Mouse (Mus musculus) WW6 (cell line): ENCODE results near the gene Gm49366.
"Not testable (repeated sequence)": the region's sequence is repeated elsewhere in the genome, so short reads cannot be mapped to it uniquely, and the experiment has no call there.

ENCODE experiments used
- DNase-seq: peaks from one replicate; pipeline ENCODE4 v3.0.0-alpha.2; 2013; ENCODE audit warnings: low read depth, low spot score

The Gm49366 gene

DNA sequence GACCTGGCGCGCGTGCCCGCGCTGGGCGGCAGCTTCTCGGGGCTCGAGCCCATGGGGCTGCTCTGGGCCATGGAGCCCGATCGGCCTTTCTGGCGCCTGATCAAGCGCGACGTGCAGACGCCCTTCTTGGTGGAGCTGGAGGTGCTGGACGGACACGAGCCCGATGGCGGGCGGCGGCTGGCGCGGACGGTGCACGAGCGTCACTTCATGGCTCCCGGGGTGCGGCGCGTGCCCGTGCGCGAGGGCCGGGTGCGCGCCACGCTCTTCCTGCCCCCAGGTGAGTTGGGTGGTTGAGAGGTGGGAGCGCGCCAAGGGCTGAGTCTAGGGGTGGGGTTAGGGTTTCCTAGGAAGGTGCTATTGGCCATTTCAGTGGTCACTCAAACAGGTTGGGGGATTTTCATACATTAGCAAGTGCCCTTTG is at the start of gene Gm49366:
Gene Gm49366 (plus strand): TSS at position 245 of the 421 bp plus-strand sequence.
- not testable (repeated sequence) for DNase-seq

DNA sequence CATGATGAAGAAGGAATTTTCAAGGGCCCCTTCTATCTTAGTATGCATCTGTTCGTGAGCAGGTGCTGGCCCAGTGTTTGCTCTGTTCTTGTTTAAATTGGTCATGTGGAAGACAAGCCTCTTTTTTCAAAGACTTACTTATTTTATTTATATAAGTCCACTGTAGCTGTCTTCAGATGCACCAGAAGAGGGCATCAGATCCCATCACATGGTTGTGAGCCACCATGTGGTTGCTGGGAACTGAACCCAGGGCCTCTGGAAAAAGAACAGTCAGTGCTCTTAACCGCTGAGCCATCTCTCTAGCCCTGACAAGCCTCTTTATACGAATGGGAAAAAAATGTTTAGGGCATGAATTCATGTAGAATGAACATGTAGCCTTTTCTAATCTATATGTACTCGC is 49.4 kb upstream of the Gm49366 start:
- DNase-seq = no peak

DNA sequence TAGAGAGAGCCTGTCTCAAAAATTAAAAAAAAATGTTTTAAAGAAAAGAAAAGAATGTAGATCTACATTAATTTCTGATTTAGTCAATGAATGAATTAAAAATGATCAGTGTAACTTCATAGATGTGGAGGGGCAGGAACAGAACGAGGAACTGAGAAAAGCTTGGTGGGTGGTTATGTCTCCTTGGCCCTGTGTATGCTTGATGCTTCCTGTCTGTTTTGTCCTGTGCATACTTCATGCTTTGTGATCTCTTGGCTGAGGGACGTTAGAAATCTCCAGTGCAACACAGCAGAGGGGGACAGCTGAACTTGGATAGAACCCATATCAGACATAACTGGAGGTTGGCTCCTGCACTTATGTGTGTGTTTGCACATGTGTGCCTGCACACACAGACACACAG is 41.5 kb upstream of the Gm49366 start:
- DNase-seq = no peak

DNA sequence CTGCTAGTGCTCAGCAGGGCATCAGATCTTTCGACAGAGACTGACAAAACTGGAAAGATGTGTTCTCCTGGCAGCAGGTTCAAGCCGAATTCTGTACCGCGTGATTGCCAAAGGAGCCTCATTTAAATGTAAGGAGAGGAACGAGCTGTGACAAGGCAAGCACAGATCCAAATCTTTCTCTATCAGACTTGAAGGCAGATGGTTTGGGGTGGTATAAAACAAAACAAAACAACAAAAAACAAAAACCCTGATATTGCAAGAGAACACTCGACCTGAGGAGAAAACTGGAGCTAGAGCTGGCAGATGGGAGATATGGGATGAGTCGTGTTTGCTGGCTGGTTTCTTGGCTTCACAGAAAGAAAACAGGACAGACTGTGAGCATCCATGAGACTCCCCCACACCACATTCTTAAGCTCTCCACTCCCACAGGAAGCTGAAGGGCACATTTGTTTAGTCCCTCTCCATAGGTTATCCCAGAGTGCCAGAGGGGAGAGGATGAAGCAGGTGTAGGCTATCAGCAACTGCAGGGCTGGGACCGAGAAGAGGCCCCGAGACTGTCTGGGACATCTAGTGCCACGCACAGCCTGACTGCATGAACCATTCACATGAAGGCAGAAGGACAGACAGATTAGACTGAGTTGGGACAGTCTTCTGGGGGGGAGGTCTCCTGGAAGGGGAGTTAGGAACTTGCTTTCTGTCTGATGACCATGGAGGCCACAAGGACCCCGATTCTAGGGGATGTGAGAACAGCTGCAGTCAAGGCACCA is 40.2 kb upstream of the Gm49366 start:
- DNase-seq = no peak

DNA sequence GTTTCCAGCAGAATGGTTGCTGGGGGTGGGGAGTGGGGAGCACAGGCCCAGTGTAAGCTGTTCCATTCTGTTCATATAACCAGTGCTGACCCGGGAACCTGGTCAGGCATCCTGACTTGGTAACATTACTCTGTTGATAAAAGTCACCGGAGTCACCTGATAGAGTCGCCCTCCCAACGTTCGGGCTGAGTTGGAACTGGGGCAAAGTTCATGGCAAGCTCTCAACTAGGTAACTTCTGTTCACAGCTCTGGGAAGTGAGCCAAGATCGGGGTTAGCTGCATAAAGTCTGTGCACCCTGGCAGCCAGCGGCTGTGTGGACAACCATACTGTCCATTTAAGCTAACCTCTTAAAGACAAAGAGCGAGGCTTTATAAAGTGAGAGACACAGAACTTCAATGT is 39.5 kb upstream of the Gm49366 start:
- DNase-seq = not testable (repeated sequence)

DNA sequence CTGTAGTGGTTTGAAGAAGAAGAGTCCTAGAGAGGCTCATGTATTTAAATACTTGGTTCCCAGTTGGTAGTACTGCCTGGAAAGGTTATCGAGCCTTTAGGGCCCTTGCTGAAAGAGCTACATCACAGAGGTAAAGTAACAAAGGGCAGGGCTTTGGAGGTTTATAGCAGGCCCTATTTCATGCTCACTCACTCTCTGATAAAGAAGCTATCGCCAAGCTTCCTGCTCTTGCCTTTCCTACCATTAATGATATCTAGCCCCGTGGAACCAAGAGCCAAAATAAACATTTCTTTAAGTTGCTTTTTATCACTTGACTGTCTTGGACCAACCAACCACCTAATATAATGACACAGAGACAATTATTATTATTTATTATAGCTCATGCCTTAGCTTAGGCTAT is 38.3 kb upstream of the Gm49366 start:
- no peak for DNase-seq

DNA sequence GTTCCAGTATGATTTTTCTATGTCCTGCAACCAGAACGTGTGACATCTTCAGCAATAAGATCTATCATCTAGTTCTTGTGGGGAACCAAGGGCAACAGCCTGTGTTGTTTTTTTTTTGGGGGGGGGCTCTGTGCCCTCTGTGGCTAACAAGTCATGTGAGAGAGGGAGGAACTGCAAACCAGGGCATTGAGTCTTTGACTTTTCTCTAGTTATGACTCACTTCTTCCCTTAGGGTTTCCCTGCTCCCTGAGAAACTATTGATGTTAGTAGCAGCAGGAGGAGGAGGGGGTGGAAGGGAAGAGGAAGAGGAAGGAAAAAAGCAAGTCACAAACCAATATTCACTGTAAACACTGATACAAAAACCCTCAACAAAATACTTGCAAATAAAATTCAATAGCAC is 34.9 kb upstream of the Gm49366 start:
- DNase-seq = no peak

DNA sequence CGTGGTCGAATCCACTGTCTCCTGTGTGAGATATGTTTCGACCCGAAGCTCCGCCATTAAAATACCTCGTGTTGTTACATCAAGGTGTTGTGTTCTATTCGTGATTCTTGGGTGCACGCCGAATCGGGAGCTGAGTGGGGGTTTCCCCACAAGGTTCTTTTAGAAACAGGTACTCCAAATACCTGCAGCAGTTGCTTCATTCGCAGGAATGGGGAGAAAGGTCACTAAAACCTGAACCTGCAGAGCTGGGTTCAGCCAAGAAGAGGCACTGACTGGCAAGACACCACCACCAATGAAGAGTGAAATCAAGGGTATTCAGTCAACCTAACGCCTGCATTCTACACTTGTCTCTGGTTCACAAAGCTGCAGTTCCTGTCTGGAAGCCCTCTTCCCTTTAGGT is 30.5 kb upstream of the Gm49366 start:
- no peak for DNase-seq

DNA sequence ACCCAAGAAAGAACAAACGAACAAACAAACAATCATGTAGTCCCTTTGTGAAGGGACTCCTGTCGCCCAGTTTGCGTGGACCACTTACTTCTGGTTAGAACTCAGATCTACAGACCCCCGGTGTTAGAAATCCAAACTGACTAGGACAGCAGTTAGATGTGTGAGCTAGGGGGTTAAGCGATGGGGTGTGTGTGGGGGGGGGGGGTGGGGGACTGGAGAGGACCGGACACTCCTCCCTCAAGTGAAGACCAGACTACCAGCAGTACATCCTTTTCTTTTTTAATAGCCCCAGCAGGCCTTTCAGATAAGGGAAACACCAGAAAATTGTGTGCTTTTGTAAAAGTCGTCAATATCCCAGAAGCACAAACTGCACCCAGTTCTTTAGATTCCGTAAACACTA is 30.0 kb upstream of the Gm49366 start:
- DNase-seq = no peak

DNA sequence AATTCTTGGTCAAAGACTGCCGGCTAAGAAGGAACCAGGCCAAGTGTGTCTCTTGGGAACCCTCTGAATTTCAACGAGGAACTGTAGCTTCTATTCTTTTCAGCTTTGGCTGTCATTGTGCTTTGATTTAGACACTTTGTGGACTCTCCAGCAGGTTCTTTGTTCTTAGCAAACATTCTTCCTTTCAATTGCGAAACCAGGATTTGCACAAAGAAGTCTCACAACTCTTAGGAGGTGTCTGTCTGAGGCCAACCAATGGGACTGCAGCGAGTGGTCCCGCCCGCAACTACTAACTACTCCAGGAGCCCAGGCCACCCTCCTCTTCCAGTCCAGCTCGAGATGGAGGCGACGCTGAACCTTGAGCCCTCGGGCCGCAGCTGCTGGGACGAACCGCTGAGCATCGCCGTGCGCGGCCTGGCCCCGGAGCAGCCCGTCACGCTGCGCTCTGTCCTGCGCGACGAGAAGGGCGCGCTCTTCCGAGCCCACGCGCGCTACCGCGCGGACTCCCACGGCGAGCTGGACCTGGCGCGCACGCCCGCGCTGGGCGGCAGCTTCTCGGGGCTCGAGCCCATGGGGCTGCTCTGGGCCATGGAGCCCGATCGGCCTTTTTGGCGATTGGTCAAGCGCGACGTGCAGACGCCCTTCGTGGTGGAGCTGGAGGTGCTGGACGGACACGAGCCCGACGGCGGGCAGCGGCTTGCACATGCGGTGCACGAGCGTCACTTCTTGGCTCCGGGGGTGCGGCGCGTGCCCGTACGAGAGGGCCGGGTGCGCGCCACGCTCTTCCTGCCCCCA is 29.4 kb upstream of the Gm49366 start, which contains the start of gene Acot1:
Gene Acot1 (plus strand): TSS at position 320 of the 795 bp plus-strand sequence.
- DNase-seq = not testable (repeated sequence)

DNA sequence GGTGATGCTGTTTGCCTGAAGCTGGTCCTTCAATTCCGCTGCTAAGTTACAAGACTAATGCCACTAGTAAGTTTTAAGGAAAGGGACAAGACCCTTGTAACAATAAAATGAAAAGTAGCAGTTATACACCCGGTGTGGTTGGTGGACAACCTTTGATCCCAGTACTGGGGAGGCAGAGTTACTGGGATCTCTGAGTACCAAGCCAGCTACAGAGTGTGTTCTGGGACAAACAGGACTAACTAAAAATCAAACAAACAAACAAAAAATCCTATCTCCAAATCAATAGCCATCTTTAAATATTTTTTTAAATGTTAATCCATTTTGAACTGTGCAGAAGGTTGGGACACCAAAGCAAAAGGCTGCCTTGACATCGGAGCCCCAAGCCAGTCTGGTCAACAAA is 28.5 kb upstream of the Gm49366 start:
- no peak for DNase-seq

DNA sequence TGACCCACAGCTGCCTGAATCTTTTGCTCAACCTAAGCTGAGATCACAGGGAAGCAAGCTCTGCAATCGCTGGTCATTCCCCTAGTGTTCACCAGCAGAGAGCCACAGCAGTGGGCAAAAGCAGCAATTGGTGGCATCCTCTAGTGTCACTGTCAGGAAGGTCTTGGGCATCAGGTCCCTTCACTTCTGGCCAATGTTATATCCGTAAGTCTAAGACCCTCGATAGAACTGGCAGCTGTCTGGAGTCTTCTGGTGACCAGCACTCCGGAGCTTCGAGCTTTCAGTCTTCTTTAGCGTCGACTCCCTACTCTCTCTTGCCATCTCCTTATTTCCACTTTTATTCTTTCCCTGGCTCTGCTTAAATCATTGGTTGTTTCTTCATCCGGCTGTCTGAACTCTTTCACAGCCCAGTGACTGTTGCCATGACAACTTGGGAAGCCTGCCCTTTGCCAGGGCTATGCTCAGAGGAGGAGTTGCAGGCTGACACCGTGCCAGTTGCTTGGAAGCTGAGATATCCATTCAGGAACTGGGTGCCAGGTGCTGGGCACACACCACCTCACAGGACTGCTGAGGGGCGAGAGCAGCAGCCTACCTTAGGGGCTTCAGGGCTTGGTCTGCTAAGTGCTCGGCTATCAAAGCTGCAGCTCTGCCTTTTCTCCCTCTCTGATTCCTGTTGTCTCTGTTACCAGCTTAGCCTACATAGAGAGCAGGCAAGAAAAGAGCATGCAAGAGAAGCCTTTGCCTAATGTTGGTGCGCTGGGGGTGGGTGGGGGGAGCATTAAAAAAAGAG is 27.3 kb upstream of the Gm49366 start:
- DNase-seq = no peak

DNA sequence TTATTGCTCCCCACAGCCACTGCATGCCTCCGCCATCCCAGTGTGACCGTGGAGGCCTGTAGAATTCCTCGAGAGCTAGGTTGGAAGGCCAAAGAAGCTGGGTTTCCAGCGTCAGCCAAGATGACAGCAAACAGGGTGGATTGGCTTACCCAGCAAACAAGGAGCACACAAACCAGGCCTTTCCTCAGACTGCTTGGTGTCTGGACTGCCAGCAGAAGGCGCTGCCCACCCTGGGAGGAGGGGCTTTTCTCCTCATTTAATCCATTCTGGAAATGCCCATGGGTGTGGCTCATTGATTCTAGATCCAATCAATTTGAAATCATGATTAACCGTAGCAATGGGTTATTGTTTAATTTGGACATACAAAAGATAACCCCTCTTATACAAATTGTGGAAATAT is 25.6 kb upstream of the Gm49366 start:
- no peak for DNase-seq

DNA sequence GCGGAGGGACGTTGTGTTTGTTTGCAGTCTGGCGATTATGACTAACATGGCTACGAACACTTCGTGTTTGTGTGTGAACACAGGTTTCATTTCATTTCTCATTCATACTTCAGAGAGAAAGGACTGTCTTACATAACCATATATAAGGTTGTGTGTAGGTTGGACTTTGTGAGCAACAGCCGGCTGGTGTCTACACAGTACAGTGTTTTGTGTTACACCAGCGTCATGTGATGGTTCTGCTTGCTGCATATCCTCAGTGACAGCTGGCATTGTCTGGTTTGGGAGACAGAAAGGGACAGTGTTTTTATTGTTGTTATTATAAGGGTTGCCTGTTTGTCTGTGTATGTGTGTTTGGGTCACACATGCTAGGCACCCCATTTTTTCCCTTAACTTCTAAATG is 25.0 kb upstream of the Gm49366 start:
- DNase-seq = no peak

DNA sequence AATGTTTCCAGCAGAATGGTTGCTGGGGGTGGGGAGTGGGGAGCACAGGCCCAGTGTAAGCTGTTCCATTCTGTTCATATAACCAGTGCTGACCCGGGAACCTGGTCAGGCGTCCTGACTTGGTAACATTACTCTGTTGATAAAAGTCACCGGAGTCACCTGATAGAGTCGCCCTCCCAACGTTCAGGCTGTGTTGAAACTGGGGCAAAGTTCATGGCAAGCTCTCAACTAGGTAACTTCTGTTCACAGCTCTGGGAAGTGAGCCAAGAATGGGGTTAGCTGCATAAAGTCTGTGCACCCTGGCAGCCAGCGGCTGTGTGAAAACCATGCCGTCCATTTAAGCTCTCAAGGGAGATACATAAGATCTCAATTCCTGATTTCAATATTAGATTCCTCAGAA is 18.2 kb upstream of the Gm49366 start:
- DNase-seq = not testable (repeated sequence)

DNA sequence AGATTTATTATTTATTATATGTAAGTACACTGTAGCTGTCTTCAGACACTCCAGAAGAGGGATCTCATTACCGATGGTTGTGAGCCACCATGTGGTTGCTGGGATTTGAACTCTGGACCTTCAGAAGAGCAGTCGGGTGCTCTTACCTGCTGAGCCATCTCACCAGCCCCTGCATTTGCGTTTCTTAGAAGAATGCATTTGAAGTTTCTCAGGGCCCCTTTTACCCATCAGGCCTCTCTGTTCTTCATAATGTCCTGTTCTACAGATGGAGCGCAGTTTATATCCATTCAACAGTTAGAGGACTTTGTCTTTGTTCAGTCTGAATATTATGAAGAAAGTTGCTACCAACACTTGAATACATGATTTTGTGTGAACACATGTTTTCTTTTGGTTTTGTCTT is 16.5 kb upstream of the Gm49366 start:
- DNase-seq = not testable (repeated sequence)

DNA sequence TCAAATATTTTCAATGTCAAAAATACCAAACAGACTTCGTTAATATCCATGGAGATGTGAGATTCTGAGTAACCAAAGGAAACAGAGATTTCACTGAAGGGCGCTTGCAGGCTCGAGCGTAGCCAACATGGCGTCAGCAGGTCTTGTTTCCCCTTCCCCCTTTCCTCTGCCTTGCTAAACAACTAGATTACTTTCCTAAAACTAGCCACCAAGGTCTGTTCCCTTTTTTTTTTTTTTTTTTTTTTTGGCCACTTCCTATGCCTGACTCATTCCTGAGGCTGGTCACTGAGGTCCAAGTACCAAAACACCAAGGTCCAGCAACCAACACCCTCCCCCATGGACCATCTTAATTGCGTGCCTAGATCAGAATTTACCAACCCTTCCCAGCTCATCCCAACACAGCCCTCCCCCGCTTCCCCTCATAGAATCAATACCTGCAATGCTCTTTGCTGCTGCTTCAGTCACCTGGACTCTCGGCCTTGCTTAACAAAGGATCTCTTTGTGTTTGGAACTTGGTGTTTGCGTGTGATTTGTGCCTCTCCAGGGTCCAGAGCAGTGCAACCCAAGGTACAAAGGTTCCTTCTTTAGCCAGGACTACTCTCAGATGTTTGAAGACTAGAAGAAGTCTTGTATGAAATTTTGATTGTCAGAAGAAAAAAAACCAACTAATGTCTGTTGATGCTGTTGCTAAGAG is 15.5 kb upstream of the Gm49366 start:
- DNase-seq = no peak

DNA sequence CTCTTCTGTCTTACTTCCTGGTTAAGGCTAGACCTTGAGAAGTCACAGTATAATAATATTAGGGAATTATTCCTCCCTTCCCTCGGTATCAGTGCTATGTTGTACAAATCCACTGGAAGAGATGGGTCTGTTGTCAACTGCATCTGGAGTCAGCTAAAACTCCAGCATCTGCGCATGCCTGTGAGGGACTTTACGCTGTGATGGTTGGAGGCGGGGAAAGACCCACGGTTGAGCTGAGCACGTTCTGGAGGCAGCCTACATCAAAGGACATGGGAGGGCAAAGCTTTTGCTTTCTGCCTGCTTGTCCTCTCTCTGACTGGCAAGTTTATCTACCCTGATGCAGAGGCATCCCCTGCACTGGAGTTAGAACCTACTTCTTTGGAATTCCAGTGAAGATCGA is 12.8 kb upstream of the Gm49366 start:
- DNase-seq = no peak

DNA sequence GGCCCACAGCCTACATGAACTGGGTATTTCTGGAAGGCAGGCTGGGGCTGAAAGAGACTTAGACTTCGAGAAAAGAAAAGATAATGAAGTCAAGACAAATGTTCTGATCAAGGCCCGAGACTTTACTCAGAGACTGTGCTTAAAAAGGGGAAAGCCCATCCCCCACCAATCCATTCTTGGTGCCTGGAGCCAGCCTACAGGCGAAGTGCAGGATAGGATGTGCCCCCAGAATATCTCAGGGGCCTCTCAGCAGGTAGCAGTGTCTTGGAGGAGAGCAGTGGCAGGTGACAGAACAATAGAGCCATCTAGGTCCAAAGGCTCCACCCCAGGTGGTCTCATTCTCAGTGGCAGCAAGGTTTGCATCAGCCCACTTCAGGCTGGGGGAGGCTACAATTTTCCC is 10.4 kb upstream of the Gm49366 start:
- not testable (repeated sequence) for DNase-seq

DNA sequence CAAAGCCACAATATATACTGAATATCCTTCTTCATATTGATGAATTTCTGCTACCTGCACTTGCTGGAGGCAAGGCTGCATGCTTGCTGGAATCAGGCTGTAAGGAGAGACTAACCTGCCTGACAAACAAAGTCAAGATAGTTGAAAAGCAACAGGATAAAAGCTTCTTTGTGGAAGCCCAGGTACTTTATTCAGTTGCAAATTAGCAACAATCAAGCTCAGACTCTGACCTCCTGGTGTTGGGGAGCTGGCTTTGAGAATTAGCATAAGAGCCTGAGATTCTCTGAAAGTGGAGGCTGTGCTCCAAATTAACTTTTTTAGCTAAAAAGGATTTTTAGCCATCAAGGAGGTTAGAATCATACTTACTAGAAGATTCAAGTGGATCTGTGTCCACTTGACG is 9.7 kb upstream of the Gm49366 start:
- not testable (repeated sequence) for DNase-seq

DNA sequence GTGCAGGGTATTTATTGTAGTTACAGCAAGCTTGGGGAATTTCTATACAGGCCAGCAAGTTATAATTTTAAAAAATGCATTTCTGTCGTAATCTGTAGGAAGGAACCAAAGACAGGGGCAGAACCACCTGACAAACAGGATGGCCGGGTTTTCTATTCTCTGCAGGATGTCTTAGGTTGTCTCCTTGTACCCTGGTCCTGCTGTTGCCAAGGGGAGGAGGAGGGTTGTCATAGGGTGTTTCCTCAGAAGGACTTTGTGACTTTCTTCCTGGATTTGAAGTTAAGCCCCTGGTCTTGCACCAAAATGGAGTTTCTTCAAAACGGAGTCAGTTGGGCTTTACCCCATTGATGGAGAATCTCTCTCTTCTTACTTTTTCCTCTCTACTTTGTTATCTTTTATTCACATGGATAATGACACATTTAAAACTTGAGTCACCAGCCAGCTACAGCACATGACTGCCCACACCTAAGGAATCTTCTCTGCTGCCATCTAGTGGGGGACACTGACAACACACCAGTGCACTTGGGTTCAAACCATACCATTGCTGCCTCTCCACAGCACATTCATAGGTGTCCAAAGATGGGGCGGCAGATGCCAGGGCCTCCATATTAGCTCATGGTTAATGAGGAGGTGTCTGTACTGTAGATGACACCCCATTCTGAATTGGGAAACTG is 7.9 kb upstream of the Gm49366 start:
- DNase-seq = no peak
